Mouse (Mus musculus) embryonic facial prominence, embryonic 13.5 days (tissue): ENCODE data around the gene Trpm2. TPM values are rescaled to one million over a fixed set of nuclear protein-coding genes. Genes with fewer than 3 reads are reported as not detected.

Experiments
- ATAC-seq: fragments of 200-750 bp; cut with Nextera tagmentation; 2 replicates; pipeline ENCODE4 v1.8.0; 2017; ENCODE audit warnings: low read depth; ENCODE audit not compliant: insufficient number of reproducible peaks, insufficient read depth, low FRiP score, low TSS enrichment
- H3K27ac ChIP-seq: fragments of 300-500 bp; sonication (generic); 2 replicates; pipeline ENCODE4 v1.5.1; 2015; ENCODE audit warnings: moderate library complexity, mild to moderate bottlenecking, inconsistent platforms
- H3K27me3 ChIP-seq: fragments of 300-500 bp; sonication (generic); 2 replicates; pipeline ENCODE4 v1.6.1; 2015; ENCODE audit warnings: mild to moderate bottlenecking, inconsistent platforms
- H3K36me3 ChIP-seq: fragments of 300-500 bp; sonication (generic); 2 replicates; pipeline ENCODE4 v1.6.1; 2015; ENCODE audit warnings: mild to moderate bottlenecking, inconsistent platforms
- H3K4me1 ChIP-seq: fragments of 300-500 bp; sonication (generic); 2 replicates; pipeline ENCODE4 v1.6.1; 2015; ENCODE audit warnings: inconsistent platforms
- H3K4me2 ChIP-seq: fragments of 300-500 bp; sonication (generic); 2 replicates; pipeline ENCODE4 v1.6.1; 2015; ENCODE audit warnings: moderate library complexity, mild to moderate bottlenecking, inconsistent platforms
- H3K4me3 ChIP-seq: fragments of 300-500 bp; sonication (generic); 2 replicates; pipeline ENCODE4 v1.5.1; 2015; ENCODE audit warnings: mild to moderate bottlenecking, inconsistent platforms
- H3K9ac ChIP-seq: fragments of 300-500 bp; sonication (generic); 2 replicates; pipeline ENCODE4 v1.6.1; 2015; ENCODE audit warnings: mild to moderate bottlenecking, inconsistent platforms
- H3K9me3 ChIP-seq: fragments of 300-500 bp; sonication (generic); 2 replicates; pipeline ENCODE4 v1.6.1; 2016; ENCODE audit warnings: inconsistent platforms
- WGBS: fragments of 180-500 bp; shearing (Covaris S2); methylation state at CpG from one replicate; pipeline ENCODE4 v1.1.7; 2015; ENCODE audit warnings: mixed read lengths; 5-methylcytosine and 5-hydroxymethylcytosine counted together
- polyA plus RNA-seq: library from polyadenylated mRNA; unstranded; fragments of >200 nt; fragmentation: Nextera tagmentation; extraction: Ambion mirVana; gene quantifications from 2 replicates; pipeline ENCODE4 v1.2.1, GENCODE M21; 2015

The Trpm2 gene
- polyA plus RNA-seq, 1 experiment from 2014 or later = 0.21 TPM

DNA sequence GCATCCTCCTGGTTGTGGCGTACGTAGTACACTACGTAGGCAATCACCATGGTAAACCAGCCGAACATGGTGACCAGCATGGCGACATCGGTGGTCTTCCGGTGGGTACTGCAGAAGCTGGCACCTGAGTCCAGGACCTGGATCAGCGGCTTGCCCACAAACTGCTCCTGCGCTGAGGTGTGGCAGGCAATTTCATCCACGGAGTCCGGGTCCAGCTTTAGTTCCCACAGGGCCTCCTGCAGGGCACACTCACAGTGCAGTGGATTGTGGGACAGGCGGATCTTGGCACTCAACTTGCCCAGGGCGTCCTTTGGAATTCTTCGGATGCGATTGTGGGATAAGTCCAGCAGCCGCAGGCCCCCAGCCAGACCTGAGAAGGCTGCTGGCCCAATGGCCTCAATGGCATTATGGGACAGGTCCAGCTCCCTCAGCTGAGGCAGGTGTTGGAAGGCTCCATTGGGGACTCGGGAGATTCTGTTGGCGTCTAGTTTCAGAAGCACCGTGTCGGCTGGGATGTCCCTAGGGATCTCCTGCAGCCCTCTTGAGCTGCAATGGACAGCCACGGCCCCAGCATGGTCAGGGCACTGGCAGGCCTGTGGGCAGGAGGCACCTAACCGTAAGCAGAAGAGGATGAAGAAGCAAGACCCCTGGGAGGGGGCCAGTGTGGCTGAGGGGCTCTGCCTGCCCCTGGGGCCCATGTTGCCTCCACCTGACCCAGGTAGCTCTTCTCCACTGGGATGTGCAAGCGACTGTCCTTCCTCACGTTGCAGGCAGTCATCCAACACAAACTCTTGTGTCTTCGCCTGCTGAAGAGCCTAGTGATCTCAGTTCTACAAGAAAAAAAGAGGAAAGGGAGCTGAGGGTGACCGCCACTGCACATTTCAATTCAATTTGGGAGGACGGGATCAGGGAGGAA, 69.2 kb downstream of the Trpm2 start:
- Histone ChIP-seq H3K9ac (peak overlapping the region; percentile 79; the same call in 1 of the 2 replicates), H3K4me2 (peak overlapping the region; percentile 84), H3K27me3 (peaks cover 10% of the 10 kb centered on the region), H3K27ac (no peak overlapping the region), H3K9me3 (no peaks in the 10 kb centered on the region), H3K36me3 (no peaks in the 10 kb centered on the region), H3K4me1 (peaks cover 18% of the 10 kb centered on the region), H3K4me3 (peak overlapping the region; percentile 69)
- WGBS = 84% methylated on average over 27 of the region's 27 CpGs
- no peak for ATAC-seq

DNA sequence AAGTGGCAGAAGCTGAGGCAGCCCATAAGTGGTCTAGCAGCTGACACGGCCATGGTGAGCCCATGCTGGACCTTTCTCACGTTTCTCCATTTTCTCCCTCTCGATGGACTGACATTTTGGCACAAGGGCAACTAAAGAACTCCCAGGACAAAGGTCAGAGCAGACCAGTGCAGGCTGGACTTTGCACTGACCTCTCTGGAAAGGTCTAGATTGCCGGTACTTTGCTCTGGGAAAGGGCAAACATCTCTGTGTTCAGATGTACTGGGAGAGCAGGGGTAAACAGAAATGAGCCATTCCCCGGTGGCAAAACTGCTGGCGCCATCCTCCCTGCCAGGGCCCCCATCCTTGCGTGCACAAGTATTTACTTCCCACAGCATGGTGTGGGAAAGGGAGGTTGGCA, 70.2 kb downstream of the Trpm2 start:
- ATAC-seq = no peak
- H3K36me3 ChIP-seq = no peaks in the 10 kb centered on the region
- WGBS = 79% methylated on average over 7 of the region's 7 CpGs

DNA sequence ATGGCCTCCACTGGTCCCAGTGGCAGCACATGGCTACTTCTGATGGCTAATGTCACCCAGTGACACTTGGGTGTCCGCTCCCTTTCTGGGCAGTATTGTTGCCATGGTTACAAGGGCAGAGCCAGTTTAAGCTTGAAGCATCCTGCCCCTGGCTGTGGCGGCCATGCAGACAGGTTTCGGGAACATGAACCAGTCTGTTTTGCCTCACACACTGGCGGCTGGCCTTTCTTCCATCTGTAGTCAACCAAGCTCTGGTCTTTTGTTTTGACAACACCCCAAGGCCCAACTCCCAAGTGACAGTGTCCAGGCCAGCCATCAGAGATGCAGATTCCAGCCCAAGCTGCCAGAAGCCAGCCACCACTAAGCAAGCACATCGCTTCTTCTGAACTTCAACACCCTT, 74.8 kb downstream of the Trpm2 start:
- Histone ChIP-seq H3K27ac (no peak overlapping the region), H3K9ac (no peak overlapping the region), H3K4me1 (0 out of 2 replicates have a peak, but pooled peaks cover 1% of the 10 kb centered on the region), H3K36me3 (no peaks in the 10 kb centered on the region), H3K4me3 (no peak overlapping the region), H3K4me2 (no peak overlapping the region), H3K27me3 (no peaks in the 10 kb centered on the region), H3K9me3 (no peaks in the 10 kb centered on the region)
- 56% methylated on average over 5 of the region's 5 CpGs for WGBS
- no peak for ATAC-seq

More for the DNA sequence above, 70.2 kb downstream of the Trpm2 start:
- H3K27me3 ChIP-seq = peaks cover 10% of the 10 kb centered on the region
- H3K4me2 ChIP-seq = no peak overlapping the region
- H3K4me1 ChIP-seq = peaks cover 18% of the 10 kb centered on the region
- H3K9ac ChIP-seq = no peak overlapping the region
- no peak overlapping the region for H3K4me3 ChIP-seq
- no peak overlapping the region for H3K27ac ChIP-seq
- H3K9me3 ChIP-seq = no peaks in the 10 kb centered on the region

DNA sequence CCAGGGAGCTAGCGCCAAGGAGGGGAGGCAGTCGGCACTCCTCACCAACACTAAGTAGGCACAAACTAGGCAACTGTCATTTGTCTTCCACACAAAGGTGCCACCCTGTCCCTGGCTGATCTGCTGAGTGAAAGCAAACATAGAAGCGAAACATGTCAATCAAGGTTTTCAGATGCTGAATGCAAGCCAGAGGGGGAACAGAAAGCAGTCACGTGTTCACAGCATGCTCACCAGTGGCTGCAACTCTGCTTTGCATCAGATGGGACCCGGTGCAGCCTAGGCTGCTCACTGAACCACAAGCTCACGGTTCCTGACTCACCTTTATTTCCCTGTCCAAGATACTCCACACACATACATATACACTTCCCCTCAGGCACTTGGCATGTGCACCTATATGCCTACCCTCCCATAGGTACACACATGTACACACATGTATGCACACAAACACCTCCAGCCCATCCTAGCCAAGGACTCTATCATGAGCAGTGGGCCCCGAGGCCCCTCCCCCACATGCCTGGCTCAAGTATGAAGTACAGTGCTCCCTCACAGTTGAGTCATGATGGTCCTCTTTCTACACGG, 79.3 kb downstream of the Trpm2 start:
- ATAC-seq = no peak
- Histone ChIP-seq H3K36me3 (no peaks in the 10 kb centered on the region), H3K9me3 (peaks cover 4% of the 10 kb centered on the region; the same call in 1 of the 2 replicates), H3K27ac (no peak overlapping the region), H3K4me2 (no peak overlapping the region), H3K9ac (no peak overlapping the region), H3K27me3 (no peaks in the 10 kb centered on the region), H3K4me3 (no peak overlapping the region), H3K4me1 (no peaks in the 10 kb centered on the region)
- WGBS = 84% methylated on average over 8 of the region's 8 CpGs

- H3K4me1 ChIP-seq = no peaks in the 10 kb centered on the region
- no peak for ATAC-seq
- H3K27me3 ChIP-seq = no peaks in the 10 kb centered on the region
- H3K9me3 ChIP-seq = peaks cover 4% of the 10 kb centered on the region; the same call in 1 of the 2 replicates
- no peak overlapping the region for H3K4me3 ChIP-seq
- WGBS = 59% methylated on average over 12 of the region's 12 CpGs
- H3K9ac ChIP-seq = no peak overlapping the region
- no peak overlapping the region for H3K4me2 ChIP-seq
- no peaks in the 10 kb centered on the region for H3K36me3 ChIP-seq
- H3K27ac ChIP-seq = no peak overlapping the region
These were observed 84.2 kb downstream of the Trpm2 start for GRCm38 (mm10) chr10:77886007-77886747.

DNA sequence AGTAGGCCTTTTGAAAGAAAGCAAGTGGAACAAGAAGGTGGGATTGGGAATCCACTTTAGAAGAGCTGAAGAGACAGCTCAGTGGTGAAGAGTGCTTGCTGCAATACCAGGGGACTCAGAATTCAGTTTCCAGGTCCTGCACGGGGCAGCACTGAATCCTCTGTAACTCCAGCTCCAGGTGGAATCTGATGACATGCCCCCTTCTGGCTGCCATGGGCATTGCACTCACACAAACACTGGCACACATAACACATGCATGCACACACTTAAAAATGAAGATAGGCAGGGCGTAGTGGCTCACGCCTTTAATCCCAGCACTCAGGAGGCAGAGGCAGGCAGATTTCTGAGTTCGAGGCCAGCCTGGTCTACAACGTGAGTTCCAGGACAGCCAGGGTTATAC, 87.8 kb downstream of the Trpm2 start:
- no peak overlapping the region for H3K4me2 ChIP-seq
- no peaks in the 10 kb centered on the region for H3K4me1 ChIP-seq
- no peak overlapping the region for H3K4me3 ChIP-seq
- H3K27ac ChIP-seq = no peak overlapping the region
- no peaks in the 10 kb centered on the region for H3K27me3 ChIP-seq
- H3K9me3 ChIP-seq = no peaks in the 10 kb centered on the region
- H3K36me3 ChIP-seq = no peaks in the 10 kb centered on the region
- no peak for ATAC-seq
- no peak overlapping the region for H3K9ac ChIP-seq
- WGBS = 91% methylated on average over 5 of the region's 5 CpGs

- no peaks in the 10 kb centered on the region for H3K4me1 ChIP-seq
- no peak overlapping the region for H3K9ac ChIP-seq
- no peaks in the 10 kb centered on the region for H3K9me3 ChIP-seq
- no peak for ATAC-seq
- 79% methylated on average over 3 of the region's 3 CpGs for WGBS
- no peak overlapping the region for H3K27ac ChIP-seq
- no peaks in the 10 kb centered on the region for H3K36me3 ChIP-seq
- no peak overlapping the region for H3K4me3 ChIP-seq
- no peaks in the 10 kb centered on the region for H3K27me3 ChIP-seq
- H3K4me2 ChIP-seq = no peak overlapping the region
These were observed 90.1 kb downstream of the Trpm2 start for GRCm38 (mm10) chr10:77880305-77880704.

DNA sequence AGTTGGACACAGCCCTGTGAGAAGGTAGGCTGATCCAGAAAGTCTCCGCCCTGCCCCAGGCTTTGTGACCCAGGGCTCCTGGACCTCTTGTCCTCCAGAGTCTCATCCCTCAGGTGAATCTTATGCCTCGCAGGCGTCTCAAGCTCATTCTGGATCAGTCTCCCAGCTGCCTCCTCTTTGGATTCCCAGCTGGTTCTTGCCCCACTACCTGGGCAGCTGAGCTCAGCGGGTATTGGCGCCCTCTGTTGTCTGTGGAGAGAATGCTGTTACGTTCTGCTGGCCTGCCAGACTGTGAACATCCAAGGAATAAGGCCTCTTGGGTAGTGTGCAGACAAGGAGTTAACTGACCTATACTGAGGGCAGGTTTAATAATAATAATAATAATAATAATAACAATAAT, 91.4 kb downstream of the Trpm2 start:
- no peak overlapping the region for H3K4me3 ChIP-seq
- ATAC-seq = no peak
- no peaks in the 10 kb centered on the region for H3K4me1 ChIP-seq
- H3K9me3 ChIP-seq = no peaks in the 10 kb centered on the region
- no peak overlapping the region for H3K27ac ChIP-seq
- no peak overlapping the region for H3K4me2 ChIP-seq
- H3K27me3 ChIP-seq = no peaks in the 10 kb centered on the region
- WGBS = 63% methylated on average over 6 of the region's 6 CpGs
- H3K9ac ChIP-seq = no peak overlapping the region
- no peaks in the 10 kb centered on the region for H3K36me3 ChIP-seq

- Histone ChIP-seq H3K27me3 (no peaks in the 10 kb centered on the region), H3K27ac (no peak overlapping the region), H3K36me3 (no peaks in the 10 kb centered on the region), H3K9me3 (no peaks in the 10 kb centered on the region), H3K4me3 (no peak overlapping the region), H3K4me1 (no peaks in the 10 kb centered on the region), H3K9ac (no peak overlapping the region), H3K4me2 (no peak overlapping the region)
- no peak for ATAC-seq
- WGBS = 89% methylated on average over 7 of the region's 7 CpGs
These were observed 100.7 kb downstream of the Trpm2 start for GRCm38 (mm10) chr10:77869651-77870050.

GRCm38 (mm10) chr10:77867546-77867945, 102.8 kb downstream of the Trpm2 start:
- WGBS = 7% methylated on average over 1 of the region's 1 CpGs
- Histone ChIP-seq H3K9ac (no peak overlapping the region), H3K27ac (no peak overlapping the region), H3K36me3 (no peaks in the 10 kb centered on the region), H3K4me3 (no peak overlapping the region), H3K4me1 (no peaks in the 10 kb centered on the region), H3K9me3 (no peaks in the 10 kb centered on the region), H3K27me3 (no peaks in the 10 kb centered on the region), H3K4me2 (no peak overlapping the region)
- no peak for ATAC-seq

- Histone ChIP-seq H3K9ac (0 out of 2 replicates have a peak overlapping the region, but pooled peaks have one; percentile 27), H3K4me3 (peak overlapping the region; percentile 19), H3K36me3 (no peaks in the 10 kb centered on the region), H3K27me3 (no peaks in the 10 kb centered on the region), H3K9me3 (no peaks in the 10 kb centered on the region), H3K4me2 (peak overlapping the region; percentile 46), H3K27ac (no peak overlapping the region), H3K4me1 (no peaks in the 10 kb centered on the region)
- ATAC-seq = no peak
- 39% methylated on average over 11 of the region's 11 CpGs for WGBS
These were observed 105.6 kb downstream of the Trpm2 start for GRCm38 (mm10) chr10:77864762-77865143.
